Mouse (Mus musculus) right cerebral cortex, postnatal 10 days (tissue): ENCODE measurements around the gene Pawr.

Experiments
- DNase-seq, 2 experiments: peaks; one replicate each; pipeline ENCODE4 v3.0.0; 2021; ENCODE audit warnings: low spot score in 2 of 2

Pawr gene

GRCm38 (mm10) chr10:108331784-108332561 is at the start of gene Pawr:
Gene Pawr (plus strand): TSS chr10:108332121.
- peak; percentile 32 to 46 for DNase-seq

- no peak for DNase-seq
These were observed 49.6 kb upstream of the Pawr start for GRCm38 (mm10) chr10:108282351-108282750.

GRCm38 (mm10) chr10:108283418-108283817 is 48.5 kb upstream of the Pawr start:
- no peak for DNase-seq

- no peak for DNase-seq
These were observed 48.1 kb upstream of the Pawr start for GRCm38 (mm10) chr10:108283837-108284236.

GRCm38 (mm10) chr10:108284445-108284844 is 47.5 kb upstream of the Pawr start:
- DNase-seq, result no peak

GRCm38 (mm10) chr10:108284977-108285376 is 46.9 kb upstream of the Pawr start:
- no peak for DNase-seq

GRCm38 (mm10) chr10:108286658-108287437 is 45.1 kb upstream of the Pawr start:
- no peak for DNase-seq

GRCm38 (mm10) chr10:108287438-108287801 is 44.5 kb upstream of the Pawr start:
- DNase-seq, result no peak

GRCm38 (mm10) chr10:108290046-108290445 is 41.9 kb upstream of the Pawr start:
- DNase-seq, result no peak

- DNase-seq, result no peak
These were observed 40.0 kb upstream of the Pawr start for GRCm38 (mm10) chr10:108291688-108292471.

GRCm38 (mm10) chr10:108292651-108293050 is 39.3 kb upstream of the Pawr start:
- no peak for DNase-seq

- DNase-seq, result no peak
These were observed 38.2 kb upstream of the Pawr start for GRCm38 (mm10) chr10:108293620-108294195.

- no peak for DNase-seq
These were observed 37.2 kb upstream of the Pawr start for GRCm38 (mm10) chr10:108294766-108295165.

- no peak for DNase-seq
These were observed 35.5 kb upstream of the Pawr start for GRCm38 (mm10) chr10:108296446-108296845.

GRCm38 (mm10) chr10:108298261-108298660 is 33.7 kb upstream of the Pawr start:
- no peak for DNase-seq

- DNase-seq, result no peak
These were observed 32.9 kb upstream of the Pawr start for GRCm38 (mm10) chr10:108298841-108299545.

GRCm38 (mm10) chr10:108299828-108300227 is 32.1 kb upstream of the Pawr start:
- no peak for DNase-seq

- peak; percentile 80 to 90 for DNase-seq
These were observed 31.1 kb upstream of the Pawr start for GRCm38 (mm10) chr10:108300843-108301242.

GRCm38 (mm10) chr10:108307772-108308171 is 24.1 kb upstream of the Pawr start:
- no peak for DNase-seq

- DNase-seq, result no peak
These were observed 21.7 kb upstream of the Pawr start for GRCm38 (mm10) chr10:108310195-108310594.

- DNase-seq, result no peak
These were observed 20.5 kb upstream of the Pawr start for GRCm38 (mm10) chr10:108311396-108311795.
